Comparison of ENCODE assay signal across 9 mouse cellular contexts in genomic region chr7:28733211-28733610, GRCm38 (mm10). TPM values are rescaled to one million over a fixed set of nuclear protein-coding genes. Genes with fewer than 3 reads are reported as not detected.
A peak's percentile ranks its signal among the peaks of the same experiment; 100 is the strongest.
DNase-seq lines count a peak whose midpoint lies in the region; ATAC-seq and TF ChIP-seq lines count a peak whose summit lies in the region.
"Had no signal": no experiment of that assay in that cellular context is flagged by ENCODE, and none has a peak within 500 bp of the region (broad histone marks: within the 10 kb centered on the region; RNA-seq: fewer than 3 reads in every experiment).

No protein-coding gene starts in this region.

- no peak for ATAC-seq in heart, embryonic 13.5 days (ENCODE audit: extremely low read depth, insufficient number of reproducible peaks, low FRiP score, low TSS enrichment)
- no peak; the same call in none of the 2 replicates for ATAC-seq in hindbrain, embryonic 13.5 days (ENCODE audit: low FRiP score)
- 0 out of 2 replicates have a peak, but pooled peaks have one; percentile 8 for ATAC-seq in megakaryocyte progenitor cell, adult 5-6 weeks (replicated peaks; ENCODE audit: poor library complexity)

- peaks cover 13% of the 10 kb centered on the region for H3K9me3 ChIP-seq in heart, embryonic 13.5 days
- H3K9me3 ChIP-seq in hindbrain, embryonic 13.5 days, result peaks cover 6% of the 10 kb centered on the region; the same call in 1 of the 2 replicates

- TF ChIP-seq POLR2A in bone marrow, adult 2 months (IDR thresholded peaks at IDR 0.05; ENCODE audit: borderline replicate concordance, control insufficient read depth, low read depth, low read length), result no peak

- 19% methylated on average over 11 of the region's 11 CpGs for WGBS in heart, embryonic 13.5 days
- WGBS in bone marrow, adult 2 months, result 34% methylated on average over 11 of the region's 11 CpGs
- WGBS in hindbrain, embryonic 13.5 days, result 10% methylated on average over 11 of the region's 11 CpGs

- peaks cover 14% of the 10 kb centered on the region for H3K4me1 ChIP-seq in heart, embryonic 13.5 days
- H3K4me1 ChIP-seq in bone marrow, adult 2 months (ENCODE audit: control insufficient read depth, insufficient read depth, low read length), result no peaks in the 10 kb centered on the region; the same call in 1 of the 2 replicates
- H3K4me1 ChIP-seq in hindbrain, embryonic 13.5 days (replicated peaks), result peaks cover 15% of the 10 kb centered on the region

- peak overlapping the region; percentile 56 for H3K4me3 ChIP-seq in heart, embryonic 13.5 days
- H3K4me3 ChIP-seq in bone marrow, adult 2 months (replicated peaks; ENCODE audit: control insufficient read depth, low read depth, low read length), result peak overlapping the region; percentile 27
- H3K4me3 ChIP-seq in hindbrain, embryonic 13.5 days, result peak overlapping the region; percentile 45

- no peak for DNase-seq in heart, postnatal 36 days
- no peak for DNase-seq in spleen, postnatal 14 days (ENCODE audit: low spot score in 2 of 2)
- no peak for DNase-seq in left cerebral cortex, postnatal 4 days
- DNase-seq in right cerebral cortex, postnatal 4 days, result no peak

- H3K4me2 ChIP-seq in heart, embryonic 13.5 days, result peak overlapping the region; percentile 83
- peak overlapping the region; percentile 62 for H3K4me2 ChIP-seq in hindbrain, embryonic 13.5 days

- TF ChIP-seq CTCF in bone marrow, adult 2 months (IDR thresholded peaks at IDR 0.05; ENCODE audit: control insufficient read depth, insufficient read depth, low read length), result no peak

- H3K9ac ChIP-seq in heart, embryonic 13.5 days, result peak overlapping the region; percentile 67
- H3K9ac ChIP-seq in hindbrain, embryonic 13.5 days, result peak overlapping the region; percentile 70; the same call in 1 of the 2 replicates

- peaks cover 51% of the 10 kb centered on the region for H3K36me3 ChIP-seq in heart, embryonic 13.5 days
- peaks cover 19% of the 10 kb centered on the region for H3K36me3 ChIP-seq in hindbrain, embryonic 13.5 days

- H3K27me3 ChIP-seq in heart, embryonic 13.5 days (replicated peaks), result peaks cover 5% of the 10 kb centered on the region; the same call in 1 of the 2 replicates
- peaks cover 27% of the 10 kb centered on the region for H3K27me3 ChIP-seq in hindbrain, embryonic 13.5 days

- intact Hi-C loops in heart, postnatal 36 days (cut with DNase I), result no loop called here
- intact Hi-C loops in left cerebral cortex, postnatal 4 days (cut with DNase I), result no loop called here

- H3K27ac ChIP-seq in heart, embryonic 13.5 days (replicated peaks), result no peak overlapping the region
- H3K27ac ChIP-seq in bone marrow, adult 2 months (ENCODE audit: control insufficient read depth, insufficient read depth, low read depth, low read length, poor library complexity), result no peak overlapping the region
- no peak overlapping the region for H3K27ac ChIP-seq in hindbrain, embryonic 13.5 days

RNA-seq across cellular contexts. Expression of gene Mrps12, which starts 8.4 kb away (rescaled TPM):
- polyA plus RNA-seq in heart, embryonic 13.5 days (2015; fragmentation: Nextera tagmentation; extraction: Ambion mirVana), result 108 and 117 TPM in 2 replicates
- total RNA-seq in heart, postnatal 36 days (2021), result 10 to 100 TPM; 53.9 to 54.1 TPM
- 46.5 and 85.1 TPM in 2 replicates for polyA plus RNA-seq in bone marrow, adult 2 months (2011; ENCODE audit: insufficient read depth, insufficient read length, low replicate concordance, missing spikeins)
- polyA plus RNA-seq in hindbrain, embryonic 13.5 days (2015; fragmentation: Nextera tagmentation; extraction: Ambion mirVana), result 108 and 114 TPM in 2 replicates
- total RNA-seq in megakaryocyte progenitor cell, adult 5-6 weeks (2015), result 104 and 122 TPM in 2 replicates
- 44.1 and 59.1 TPM in 2 replicates for total RNA-seq in megakaryocyte progenitor cell, adult 5-6 weeks (2017)
- total RNA-seq in left cerebral cortex, postnatal 4 days (2021), result 10 to 100 TPM; 41.1 to 41.6 TPM

RNA-seq across cellular contexts. Expression of gene Sars2, which starts 8.6 kb away (rescaled TPM):
- 20.2 and 20.4 TPM in 2 replicates for polyA plus RNA-seq in heart, embryonic 13.5 days (2015; fragmentation: Nextera tagmentation; extraction: Ambion mirVana)
- total RNA-seq in heart, postnatal 36 days (2021), result 10 to 100 TPM; 14.6 to 16.3 TPM
- 7.3 and 11.9 TPM in 2 replicates for polyA plus RNA-seq in bone marrow, adult 2 months (2011; ENCODE audit: insufficient read depth, insufficient read length, low replicate concordance, missing spikeins)
- 20.6 and 22.6 TPM in 2 replicates for polyA plus RNA-seq in hindbrain, embryonic 13.5 days (2015; fragmentation: Nextera tagmentation; extraction: Ambion mirVana)
- 8.1 and 8.8 TPM in 2 replicates for total RNA-seq in megakaryocyte progenitor cell, adult 5-6 weeks (2015)
- total RNA-seq in megakaryocyte progenitor cell, adult 5-6 weeks (2017), result 13.5 and 15.7 TPM in 2 replicates
- total RNA-seq in left cerebral cortex, postnatal 4 days (2021), result 10 to 100 TPM; 11.9 to 13.3 TPM

RNA-seq across cellular contexts. Expression of gene Fbxo17, which starts 16.6 kb away (rescaled TPM):
- polyA plus RNA-seq in heart, embryonic 13.5 days (2015; fragmentation: Nextera tagmentation; extraction: Ambion mirVana), result 10.6 and 11.4 TPM in 2 replicates
- total RNA-seq in heart, postnatal 36 days (2021), result under 1 TPM; 0.46 to 0.53 TPM
- 1.4 and 3.3 TPM in 2 replicates for polyA plus RNA-seq in bone marrow, adult 2 months (2011; ENCODE audit: insufficient read depth, insufficient read length, low replicate concordance, missing spikeins)
- 3.1 and 3.4 TPM in 2 replicates for polyA plus RNA-seq in hindbrain, embryonic 13.5 days (2015; fragmentation: Nextera tagmentation; extraction: Ambion mirVana)
- total RNA-seq in megakaryocyte progenitor cell, adult 5-6 weeks (2015), result 1.6 and 2.2 TPM in 2 replicates
- 1.7 and 4.1 TPM in 2 replicates for total RNA-seq in megakaryocyte progenitor cell, adult 5-6 weeks (2017)
- 1 to 10 TPM; 2.9 to 3.7 TPM for total RNA-seq in left cerebral cortex, postnatal 4 days (2021)

RNA-seq across cellular contexts. Expression of gene Ccer2, which starts 22.8 kb away (rescaled TPM):
- polyA plus RNA-seq in heart, embryonic 13.5 days (2015; fragmentation: Nextera tagmentation; extraction: Ambion mirVana), result not detected in 2 replicates
- not detected for total RNA-seq in heart, postnatal 36 days (2021)
- polyA plus RNA-seq in bone marrow, adult 2 months (2011; ENCODE audit: insufficient read depth, insufficient read length, low replicate concordance, missing spikeins), result not detected in 2 replicates
- polyA plus RNA-seq in hindbrain, embryonic 13.5 days (2015; fragmentation: Nextera tagmentation; extraction: Ambion mirVana), result 3.1 and 3.6 TPM in 2 replicates
- total RNA-seq in megakaryocyte progenitor cell, adult 5-6 weeks (2015), result not detected in 2 replicates
- total RNA-seq in megakaryocyte progenitor cell, adult 5-6 weeks (2017), result not detected in 2 replicates
- total RNA-seq in left cerebral cortex, postnatal 4 days (2021), result under 1 TPM in 1 of 2 experiments, not detected in 1; 0.68 TPM
- polyA plus RNA-seq: inflammation-experienced regulatory T-cells, adult 6 months had no signal

RNA-seq across cellular contexts. Expression of gene Sirt2, which starts 33.3 kb away (rescaled TPM):
- 48.9 and 51.5 TPM in 2 replicates for polyA plus RNA-seq in heart, embryonic 13.5 days (2015; fragmentation: Nextera tagmentation; extraction: Ambion mirVana)
- 10 to 100 TPM; 85.1 to 87.0 TPM for total RNA-seq in heart, postnatal 36 days (2021)
- 18.7 and 28.3 TPM in 2 replicates for polyA plus RNA-seq in bone marrow, adult 2 months (2011; ENCODE audit: insufficient read depth, insufficient read length, low replicate concordance, missing spikeins)
- polyA plus RNA-seq in hindbrain, embryonic 13.5 days (2015; fragmentation: Nextera tagmentation; extraction: Ambion mirVana), result 105 and 111 TPM in 2 replicates
- total RNA-seq in megakaryocyte progenitor cell, adult 5-6 weeks (2015), result 41.4 and 47.5 TPM in 2 replicates
- 19.2 and 21.1 TPM in 2 replicates for total RNA-seq in megakaryocyte progenitor cell, adult 5-6 weeks (2017)
- 10 to 100 TPM; 91.5 to 99.9 TPM for total RNA-seq in left cerebral cortex, postnatal 4 days (2021)
